Mouse (Mus musculus) embryo, embryonic 9.5 days (tissue): Measurements from ENCODE around the gene Ankfn1.

ENCODE experiments used
- DNase-seq: peaks from one replicate; pipeline ENCODE4 v3.0.0-alpha.2; 2017; ENCODE audit errors: extremely low spot score

The Ankfn1 gene

GRCm38 (mm10) chr11:89370373-89370772, 407.1 kb downstream of the Ankfn1 start:
- no peak for DNase-seq

- DNase-seq, result no peak
Measured at GRCm38 (mm10) chr11:89363981-89364380, 413.5 kb downstream of the Ankfn1 start.

GRCm38 (mm10) chr11:89360895-89361294, 416.6 kb downstream of the Ankfn1 start:
- DNase-seq, result no peak

GRCm38 (mm10) chr11:89358546-89358945, 418.9 kb downstream of the Ankfn1 start:
- no peak for DNase-seq

- no peak for DNase-seq
Measured at GRCm38 (mm10) chr11:89356479-89356878, 421.0 kb downstream of the Ankfn1 start.

- no peak for DNase-seq
Measured at GRCm38 (mm10) chr11:89356018-89356417, 421.4 kb downstream of the Ankfn1 start.

- no peak for DNase-seq
Measured at GRCm38 (mm10) chr11:89340238-89340637, 437.2 kb downstream of the Ankfn1 start.
